8 mouse cellular contexts compared by ENCODE assay signal in the genomic region with DNA sequence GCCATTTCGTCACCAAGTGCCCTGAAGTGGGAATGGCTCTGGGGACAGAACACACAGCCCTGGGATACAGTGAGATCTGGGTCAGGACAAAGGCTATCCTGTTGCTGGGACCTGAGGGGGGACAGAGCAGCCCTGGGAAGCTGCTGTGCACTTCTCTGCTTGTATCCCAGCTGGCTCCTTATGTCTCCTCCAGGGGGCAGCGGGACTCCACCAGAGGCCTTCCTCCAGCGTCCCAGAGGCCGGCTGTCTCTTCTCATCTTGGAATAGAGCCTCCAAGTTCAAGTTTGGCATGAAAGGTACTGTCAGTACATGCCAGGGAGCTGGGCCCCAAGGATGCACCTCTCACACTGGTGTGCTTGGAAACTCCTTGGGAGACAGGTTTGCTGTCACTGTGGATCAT.
A peak's percentile ranks its signal among the peaks of the same experiment; 100 is the strongest.
DNase-seq lines count a peak whose midpoint lies in the region; ATAC-seq and TF ChIP-seq lines count a peak whose summit lies in the region.

No protein-coding gene starts in this region.

- intact Hi-C loops in left cerebral cortex, adult 2 months (cut with DNase I): loop anchor here (1.0 to 5.0 kb wide), 2 partner anchors 159 to 273 kb away; a partner anchor contains a TSS

- H3K27ac ChIP-seq in hindbrain, embryonic 16.5 days (ENCODE audit: low read depth, low read length): no peak overlapping the region
- H3K27ac ChIP-seq in left cerebral cortex, adult 2 months: no peak overlapping the region

- H3K9ac ChIP-seq in hindbrain, embryonic 16.5 days (ENCODE audit: low read depth, low read length): no peak overlapping the region

- no peaks in the 10 kb centered on the region for H3K36me3 ChIP-seq in hindbrain, embryonic 16.5 days (ENCODE audit: control insufficient read depth, insufficient read depth, low read length)
- H3K36me3 ChIP-seq in splenic B cell, adult 2 months (ENCODE audit: control insufficient read depth, insufficient read depth, low read length, poor library complexity, severe bottlenecking): no peaks in the 10 kb centered on the region

- DNase-seq in NIH3T3 (ENCODE audit: low read depth): peak; percentile 90
- DNase-seq in cerebellum, adult 11-12 months: peak; percentile 40
- peak; percentile 27 to 83 for DNase-seq in frontal cortex, adult 2 months (ENCODE audit: extremely low spot score in 1 of 2, low spot score in 1 of 2)
- peak; percentile 72 to 75 for DNase-seq in left cerebral cortex, adult 2 months (ENCODE audit: extremely low spot score in 1 of 2, low spot score in 2 of 2)
- DNase-seq in naive thymus-derived CD4-positive, alpha-beta T cell, adult 2 months (ENCODE audit: low read depth): peak; percentile 72
- DNase-seq in splenic B cell, adult 2 months (ENCODE audit: low read depth, low spot score): peak; percentile 68

- H3K4me2 ChIP-seq in hindbrain, embryonic 16.5 days (ENCODE audit: low read length): no peak overlapping the region

- H3K4me3 ChIP-seq in hindbrain, embryonic 16.5 days (ENCODE audit: low read length): no peak overlapping the region
- no peak overlapping the region for H3K4me3 ChIP-seq in left cerebral cortex, adult 2 months

- peaks cover 2% of the 10 kb centered on the region; the same call in 1 of the 2 replicates for H3K27me3 ChIP-seq in hindbrain, embryonic 16.5 days (replicated peaks; ENCODE audit: control insufficient read depth, insufficient read depth, low read length)
- H3K27me3 ChIP-seq in splenic B cell, adult 2 months (ENCODE audit: control insufficient read depth, insufficient read depth, low read length, poor library complexity, severe bottlenecking): no peaks in the 10 kb centered on the region

- WGBS in hindbrain, embryonic 16.5 days: 10% methylated on average over 4 of the region's 4 CpGs

- peak; percentile 94 for TF ChIP-seq CTCF in left cerebral cortex, adult 2 months (IDR thresholded peaks at IDR 0.05)

- peak; percentile 63; the same call in 1 of the 2 replicates for ATAC-seq in hindbrain, embryonic 16.5 days
- ATAC-seq in erythroblast, adult 5-6 weeks (replicated peaks; ENCODE audit: low FRiP score, poor library complexity, severe bottlenecking): no peak

- no peaks in the 10 kb centered on the region for H3K9me3 ChIP-seq in hindbrain, embryonic 16.5 days (ENCODE audit: control insufficient read depth, low read length)

- H3K4me1 ChIP-seq in hindbrain, embryonic 16.5 days (ENCODE audit: control insufficient read depth, insufficient read depth, low read depth, low read length): peaks cover 4% of the 10 kb centered on the region

Comparison
In these comparisons a context has a peak if more than half of its experiments do, and no peak if none do; other contexts are left out.
1. DNase-seq: peak in every context shown above with its lines; median percentile 90 in NIH3T3; 74 in left cerebral cortex, adult 2 months; 72 in naive thymus-derived CD4-positive, alpha-beta T cell, adult 2 months; 68 in splenic B cell, adult 2 months; 55 in frontal cortex, adult 2 months; 40 in cerebellum, adult 11-12 months.